Mouse (Mus musculus): ENCODE results near the gene Hfm1.

DNA sequence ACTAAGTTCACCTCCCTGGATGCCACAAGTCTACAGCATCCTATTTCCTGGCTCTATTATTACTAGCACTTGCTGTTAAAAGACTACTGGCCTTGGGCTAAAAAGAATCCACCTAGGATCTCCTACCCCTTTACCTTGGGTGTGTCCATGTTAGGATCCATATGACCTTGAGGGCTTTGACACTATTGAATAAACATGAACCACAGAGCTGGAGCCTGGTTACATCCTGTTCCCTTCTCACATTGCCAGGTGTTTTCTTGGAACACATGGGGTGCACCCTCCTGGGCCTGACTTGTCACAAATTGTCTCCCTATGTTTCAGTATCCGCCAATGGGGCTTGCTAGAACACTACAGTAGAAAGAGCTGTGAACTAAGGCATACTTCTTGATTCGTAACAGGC, 34.3 kb upstream of the Hfm1 start:
- no peak for TF ChIP-seq CTCF (IDR thresholded peaks at IDR 0.05; ENCODE audit: low read depth, low read length)
- TF ChIP-seq GATA1 (IDR thresholded peaks at IDR 0.05; ENCODE audit: borderline replicate concordance, low read length) = no peak
- TF ChIP-seq POLR2AphosphoS5 (IDR thresholded peaks at IDR 0.05; ENCODE audit: insufficient replicate concordance, low read depth, low read length) = no peak
- TF ChIP-seq TAL1 (conservative IDR thresholded peaks at IDR 0.05; ENCODE audit: low read depth, low read length) = no peak
